Mouse (Mus musculus) left cerebral cortex, adult 2 months (tissue): Measurements from ENCODE around the gene Spice1. TPM values are rescaled to one million over a fixed set of nuclear protein-coding genes. Genes with fewer than 3 reads are reported as not detected.

Experiments used
- DNase-seq, 2 experiments: peaks; one replicate each; pipeline ENCODE4 v3.0.0; 2021 to 2022; ENCODE audit warnings: low spot score in 2 of 2, mixed read lengths in 1 of 2; ENCODE audit errors: extremely low spot score in 1 of 2
- H3K27ac ChIP-seq: fragments of 200-600 bp; 2 replicates; pipeline ENCODE4 v1.8.1; 2022
- H3K4me3 ChIP-seq: fragments of 200-600 bp; 2 replicates; pipeline ENCODE4 v1.8.1; 2022
- CTCF ChIP-seq: fragments of 200-600 bp; IDR thresholded peaks from 2 replicates; pipeline ENCODE4 v1.8.1; 2022; ENCODE audit warnings: antibody characterized with exemption, mild to moderate bottlenecking, moderate library complexity
- intact Hi-C: fragments of 180-260 bp; cut with DNase I; formaldehyde crosslinking; loops from one replicate; pipeline ENCODE4 v1.15.1; 2025
- long read RNA-seq, 2 experiments: library from polyadenylated mRNA; stranded (forward); transcript quantifications; one replicate each; pipeline ENCODE4 v2.0.0; 2021; ENCODE audit warnings: borderline mapping rate in 2 of 2
- total RNA-seq, 2 experiments: library from RNA; stranded (reverse); gene quantifications; 2 replicates each; pipeline ENCODE4 v1.2.3; 2021

Spice1 gene
- total RNA-seq = 10 to 100 TPM; 19.5 to 22.7 TPM
- long read RNA-seq, experiment 1, full-length matches to known transcripts = 6 of 17 reads
- long read RNA-seq, experiment 1, partial matches to known transcripts = 2 of 17 reads
- long read RNA-seq, experiment 1, other reads (novel, unspliced or antisense) = 9 of 17 reads
- long read RNA-seq, experiment 2, full-length matches to known transcripts = 5 of 15 reads
- long read RNA-seq, experiment 2, partial matches to known transcripts = 2 of 15 reads
- long read RNA-seq, experiment 2, other reads (novel, unspliced or antisense) = 8 of 15 reads

- peak; percentile 93 to 94 for DNase-seq
- peak; percentile 49 for TF ChIP-seq CTCF
- peak within 1 kb of the TSS; percentile 66 for H3K27ac ChIP-seq
- intact Hi-C loops = no loop called here
- peak within 1 kb of the TSS; percentile 47 for H3K4me3 ChIP-seq
These were observed at the start of gene Spice1 for GRCm38 (mm10) chr16:44347071-44347901. Gene Spice1 (plus strand): TSS chr16:44347121.

DNA sequence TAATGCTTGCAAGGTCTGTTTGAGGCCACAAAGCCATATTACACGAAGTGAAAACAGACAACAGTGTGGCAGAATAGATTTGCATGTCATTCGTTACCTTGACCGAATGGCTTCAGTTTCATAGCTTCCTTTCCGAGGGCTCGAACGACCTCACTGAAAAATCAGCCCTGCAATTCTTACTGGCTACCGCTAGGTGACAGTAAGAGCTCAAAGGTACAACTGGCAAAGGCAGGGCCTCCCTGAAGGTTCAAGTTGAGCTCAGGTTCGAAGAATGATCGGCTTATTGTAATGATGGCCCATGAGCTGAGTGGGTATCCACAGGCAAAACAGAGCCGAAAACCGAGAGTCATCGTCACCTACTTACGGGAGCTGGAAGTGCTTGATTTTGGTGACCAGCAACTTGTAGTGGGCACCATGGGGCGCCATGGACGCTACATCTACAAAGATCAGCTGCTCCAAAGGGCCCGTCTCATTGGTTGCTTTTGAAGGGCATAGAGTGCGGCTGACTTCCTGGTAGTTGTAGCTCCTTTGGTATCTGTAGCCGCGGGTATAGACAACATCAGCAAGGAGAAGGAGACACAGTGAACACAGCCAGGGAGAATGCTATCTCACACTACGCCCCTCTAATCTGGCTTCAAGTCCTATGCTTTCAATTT is 47.4 kb upstream of the Spice1 start:
- no peak overlapping the region for H3K27ac ChIP-seq
- no peak for DNase-seq
- TF ChIP-seq CTCF = peak; percentile 57
- no peak overlapping the region for H3K4me3 ChIP-seq
- intact Hi-C loops = loop anchor here (5.0 kb wide), 1 partner anchor 63 kb away; no protein-coding TSS in a partner anchor

DNA sequence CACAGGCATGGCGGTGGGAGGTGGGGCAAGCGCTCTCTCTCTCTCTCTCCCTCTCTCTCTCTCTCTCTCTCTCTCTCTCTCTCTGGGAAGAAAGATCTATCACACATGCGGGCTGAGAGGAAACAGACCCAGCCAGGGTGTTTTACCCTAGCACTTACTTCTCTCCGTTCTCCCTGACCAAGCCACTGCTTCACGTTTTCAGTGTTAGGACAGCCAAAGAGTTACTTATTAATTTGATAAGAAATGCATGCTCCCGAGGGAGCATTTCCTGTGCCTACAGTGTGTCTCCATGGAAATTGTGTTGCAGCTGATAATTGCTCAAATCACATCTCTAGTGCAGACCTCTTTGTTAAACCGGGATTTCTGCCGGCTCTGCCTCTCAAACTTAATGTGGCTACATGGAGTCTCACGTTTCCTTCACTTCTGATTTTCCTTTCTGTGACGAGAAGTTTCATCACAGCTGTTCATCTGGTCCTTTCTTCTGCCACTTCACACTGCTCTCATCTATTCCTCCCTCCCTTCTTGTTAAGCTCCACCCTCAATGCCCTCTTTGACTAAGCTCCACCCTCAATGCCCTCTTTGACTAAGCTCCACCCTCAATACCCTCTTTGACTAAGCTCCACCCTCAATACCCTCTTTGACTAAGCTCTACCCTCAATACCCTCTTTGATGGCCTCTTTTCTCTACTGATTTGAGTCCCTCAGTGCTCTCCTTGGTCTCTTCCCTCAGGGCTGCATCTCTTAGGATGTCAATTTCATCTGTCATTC is 44.6 kb upstream of the Spice1 start:
- H3K4me3 ChIP-seq = no peak overlapping the region
- no peak for DNase-seq
- intact Hi-C loops = loop anchor here (5.0 kb wide), 1 partner anchor 60 kb away; no protein-coding TSS in a partner anchor
- H3K27ac ChIP-seq = no peak overlapping the region
- no peak for TF ChIP-seq CTCF

DNA sequence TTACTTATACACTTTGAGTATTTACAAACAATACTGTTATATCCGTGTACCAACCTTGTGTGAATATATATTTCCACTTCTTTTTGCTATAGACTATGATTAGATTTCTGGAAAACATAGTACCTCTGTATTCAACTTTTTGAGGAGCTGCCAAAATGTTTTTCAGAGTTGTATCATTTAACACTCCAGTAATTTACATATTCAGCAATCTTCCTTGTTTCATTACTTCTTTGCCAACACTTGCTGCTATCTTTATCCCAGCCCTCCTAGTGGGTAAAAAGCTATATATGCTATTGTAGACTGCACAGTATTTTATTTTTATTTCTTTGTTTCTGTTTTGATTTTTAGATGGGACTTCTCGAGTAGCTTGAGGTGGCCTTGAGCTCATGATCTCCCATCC is 43.1 kb upstream of the Spice1 start:
- DNase-seq = no peak
- intact Hi-C loops = loop anchor here (5.0 kb wide), 1 partner anchor 58 kb away; no protein-coding TSS in a partner anchor
- no peak overlapping the region for H3K27ac ChIP-seq

GRCm38 (mm10) chr16:44305606-44306005 is 41.3 kb upstream of the Spice1 start:
- no peak for TF ChIP-seq CTCF
- no peak for DNase-seq
- Histone ChIP-seq H3K4me3 (no peak overlapping the region), H3K27ac (no peak overlapping the region)
- intact Hi-C loops = no loop called here

More for the DNA sequence above, 43.1 kb upstream of the Spice1 start:
- H3K4me3 ChIP-seq = no peak overlapping the region
- TF ChIP-seq CTCF = peak; percentile 1

DNA sequence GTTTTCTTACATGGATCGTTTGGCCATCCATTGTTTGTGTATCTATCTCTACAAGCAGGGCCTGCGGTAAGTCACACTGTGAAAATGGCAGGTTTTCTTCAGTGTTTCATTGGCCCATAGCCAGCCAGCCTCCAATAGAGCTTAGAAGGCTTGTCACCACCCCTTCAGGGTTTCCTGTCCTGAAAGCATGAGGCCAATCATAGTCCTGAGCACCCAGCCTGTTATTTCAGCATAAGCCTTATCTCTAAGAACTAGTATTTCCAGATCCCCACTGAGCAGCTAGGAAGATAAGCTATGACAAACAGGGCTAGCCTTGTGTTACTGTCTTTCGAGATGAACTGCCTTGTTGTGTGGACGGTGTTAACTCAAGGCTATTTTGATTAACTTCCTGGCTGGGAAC is 33.5 kb upstream of the Spice1 start:
- intact Hi-C loops = no loop called here
- H3K4me3 ChIP-seq = no peak overlapping the region
- no peak overlapping the region for H3K27ac ChIP-seq
- no peak for DNase-seq
- TF ChIP-seq CTCF = no peak

DNA sequence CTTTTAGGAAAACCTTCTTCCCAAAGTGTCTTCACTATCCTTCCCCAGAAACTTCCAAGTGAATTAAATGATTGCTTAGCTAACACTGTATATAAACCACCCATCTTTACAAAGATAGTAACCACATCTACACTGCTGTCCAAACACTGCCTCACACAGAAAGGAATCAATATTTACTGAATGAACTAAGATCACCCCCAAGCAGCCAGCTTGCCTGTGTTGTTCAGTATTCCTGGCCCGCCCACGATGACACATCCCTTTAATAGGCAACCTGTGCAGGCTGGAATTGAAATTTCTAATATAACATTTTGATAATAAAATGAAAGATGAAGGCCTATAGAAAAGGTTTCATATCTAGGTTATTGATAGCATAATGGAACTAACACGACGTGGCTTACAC is 30.6 kb upstream of the Spice1 start:
- Histone ChIP-seq H3K27ac (no peak overlapping the region), H3K4me3 (no peak overlapping the region)
- intact Hi-C loops = no loop called here
- DNase-seq = no peak
- no peak for TF ChIP-seq CTCF

- TF ChIP-seq CTCF = no peak
- Histone ChIP-seq H3K4me3 (no peak overlapping the region), H3K27ac (no peak overlapping the region)
- intact Hi-C loops = no loop called here
- no peak for DNase-seq
These were observed 26.7 kb upstream of the Spice1 start for GRCm38 (mm10) chr16:44320232-44320631.

GRCm38 (mm10) chr16:44328644-44329043 is 18.3 kb upstream of the Spice1 start:
- no peak for DNase-seq
- intact Hi-C loops = no loop called here
- Histone ChIP-seq H3K4me3 (no peak overlapping the region), H3K27ac (no peak overlapping the region)
- TF ChIP-seq CTCF = no peak

DNA sequence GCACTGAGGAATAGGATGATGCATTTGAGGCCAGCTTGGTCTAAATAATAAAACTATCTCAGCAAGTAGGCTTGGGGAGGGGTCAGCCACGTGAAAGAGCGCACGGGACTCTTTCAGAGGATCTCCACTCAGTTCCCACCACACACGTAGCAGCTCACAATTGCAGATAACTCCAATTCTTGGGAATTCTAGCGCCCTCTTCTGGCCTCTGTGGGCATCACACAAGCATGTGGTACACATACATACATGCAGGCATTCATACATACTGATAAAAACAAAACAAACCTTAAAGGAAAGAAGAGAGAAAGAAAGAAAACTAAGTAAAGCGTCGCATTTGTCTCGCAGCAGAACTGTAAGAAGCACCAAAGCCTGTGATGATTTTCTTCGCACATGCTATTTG is 16.3 kb upstream of the Spice1 start:
- peak overlapping the region; percentile 62 for H3K4me3 ChIP-seq
- DNase-seq = no peak
- peak; percentile 48 for TF ChIP-seq CTCF

GRCm38 (mm10) chr16:44331154-44331553 is 15.8 kb upstream of the Spice1 start:
- Histone ChIP-seq H3K4me3 (peak overlapping the region; percentile 62), H3K27ac (peak overlapping the region; percentile 96)
- intact Hi-C loops = loop anchor here (5.0 kb wide), 1 partner anchor 64 kb away; no protein-coding TSS in a partner anchor
- peak in 1 of 2 experiments; percentile 21 for DNase-seq
- TF ChIP-seq CTCF = no peak

More for the DNA sequence above, 16.3 kb upstream of the Spice1 start:
- H3K27ac ChIP-seq = peak overlapping the region; percentile 96; the same call in 1 of the 2 replicates
- intact Hi-C loops = loop anchor here (5.0 kb wide), 1 partner anchor 63 kb away; no protein-coding TSS in a partner anchor
